Mouse (Mus musculus) heart, embryonic 14.5 days (tissue): ENCODE results near the gene Zfp119b. TPM values are rescaled to one million over a fixed set of nuclear protein-coding genes. Genes with fewer than 3 reads are reported as not detected.

Experiments used
- ATAC-seq: fragments of 200-750 bp; cut with Nextera tagmentation; 2 replicates; pipeline ENCODE4 v1.8.0; 2017; ENCODE audit warnings: low read depth, moderate TSS enrichment; ENCODE audit not compliant: insufficient number of reproducible peaks, insufficient read depth, low FRiP score
- H3K27ac ChIP-seq, 2 experiments: fragments of 200-500 bp in 1 of 2; fragments of 300-500 bp in 1 of 2; sonication (generic) in 1 of 2; replicated peaks in 1 of 2; 2 replicates each; pipeline ENCODE4 v1.5.1; 2012 to 2014; ENCODE audit warnings: low read depth in 2 of 2, low read length in 2 of 2, control low read depth in 1 of 2, mild to moderate bottlenecking in 1 of 2, mixed read lengths in 1 of 2; ENCODE audit not compliant: control insufficient read depth in 1 of 2, insufficient read depth in 1 of 2
- H3K27me3 ChIP-seq: fragments of 300-500 bp; sonication (generic); 2 replicates; pipeline ENCODE4 v1.6.1; 2014; ENCODE audit warnings: mild to moderate bottlenecking, low read length, control low read depth; ENCODE audit not compliant: control insufficient read depth, insufficient read depth
- H3K36me3 ChIP-seq: fragments of 300-500 bp; sonication (generic); 2 replicates; pipeline ENCODE4 v1.6.1; 2014; ENCODE audit warnings: mild to moderate bottlenecking, control low read depth, low read length, mixed read lengths; ENCODE audit not compliant: control insufficient read depth, insufficient read depth
- H3K4me1 ChIP-seq, 2 experiments: fragments of 200-500 bp in 1 of 2; fragments of 300-500 bp in 1 of 2; sonication (generic) in 1 of 2; 2 replicates each; pipeline ENCODE4 v1.6.1; 2012 to 2014; ENCODE audit warnings: low read length in 2 of 2, control low read depth in 1 of 2, mixed read lengths in 1 of 2; ENCODE audit not compliant: control insufficient read depth in 2 of 2, insufficient read depth in 2 of 2
- H3K4me2 ChIP-seq: fragments of 300-500 bp; sonication (generic); 2 replicates; pipeline ENCODE4 v1.6.1; 2014; ENCODE audit warnings: mild to moderate bottlenecking, low read length
- H3K4me3 ChIP-seq, 2 experiments: fragments of 200-500 bp in 1 of 2; fragments of 300-500 bp in 1 of 2; sonication (generic) in 1 of 2; 2 replicates each; pipeline ENCODE4 v1.5.1; 2012 to 2014; ENCODE audit warnings: low read length in 2 of 2, mild to moderate bottlenecking in 2 of 2, control low read depth in 1 of 2, low read depth in 1 of 2, moderate library complexity in 1 of 2; ENCODE audit not compliant: control insufficient read depth in 1 of 2, insufficient read depth in 1 of 2
- H3K9ac ChIP-seq: fragments of 300-500 bp; sonication (generic); 2 replicates; pipeline ENCODE4 v1.6.1; 2014; ENCODE audit warnings: mild to moderate bottlenecking, low read length
- H3K9me3 ChIP-seq: fragments of 300-500 bp; sonication (generic); 2 replicates; pipeline ENCODE4 v1.6.1; 2016; ENCODE audit warnings: low read length, control low read depth; ENCODE audit not compliant: control insufficient read depth
- WGBS: fragments of 180-500 bp; shearing (Covaris S2); extraction: QIAGEN DNeasy Blood & Tissue Kit; methylation state at CpG from one replicate; pipeline ENCODE4 v1.1.7; 2014; 5-methylcytosine and 5-hydroxymethylcytosine counted together
- polyA plus RNA-seq: library from polyadenylated mRNA; unstranded; fragments of >200 nt; fragmentation: Nextera tagmentation; extraction: Ambion mirVana; gene quantifications from 2 replicates; pipeline ENCODE4 v1.2.1, GENCODE M21; 2014

The Zfp119b gene
- polyA plus RNA-seq, 1 experiment from 2014 or later = 5.1 TPM

DNA sequence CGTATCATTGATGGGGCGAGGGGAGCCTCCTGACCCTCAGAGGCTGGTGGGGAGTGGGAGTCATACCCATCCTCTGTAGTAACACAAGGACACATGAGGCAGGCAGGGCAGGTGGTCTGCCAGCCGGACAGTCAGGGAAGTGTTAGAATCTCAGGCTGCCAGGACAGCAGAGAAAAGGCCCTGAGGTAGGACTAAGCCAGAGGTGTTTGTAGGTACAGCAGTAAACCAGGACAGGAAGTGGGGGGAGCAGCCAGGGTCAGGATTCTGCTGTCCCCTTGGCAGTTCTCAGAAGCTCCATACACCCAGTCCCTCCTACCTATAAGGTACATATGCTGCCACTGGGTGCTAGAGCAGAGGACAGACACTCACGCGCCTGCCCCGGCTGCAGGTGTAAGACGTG, 12.3 kb upstream of the Zfp119b start:
- no peak overlapping the region for H3K4me2 ChIP-seq
- peaks cover 48% of the 10 kb centered on the region for H3K36me3 ChIP-seq
- H3K4me3 ChIP-seq = no peak overlapping the region
- no peaks in the 10 kb centered on the region; the same call in 1 of the 2 replicates for H3K27me3 ChIP-seq
- H3K4me1 ChIP-seq = peaks cover 12 to 13% of the 10 kb centered on the region in 2 experiments
- no peak overlapping the region for H3K27ac ChIP-seq
- ATAC-seq = no peak
- 93% methylated on average over 7 of the region's 7 CpGs for WGBS
- no peaks in the 10 kb centered on the region for H3K9me3 ChIP-seq
- no peak overlapping the region for H3K9ac ChIP-seq

- H3K9ac ChIP-seq = no peak overlapping the region
- H3K27me3 ChIP-seq = no peaks in the 10 kb centered on the region; the same call in 1 of the 2 replicates
- H3K4me3 ChIP-seq = no peak overlapping the region
- no peak overlapping the region for H3K4me2 ChIP-seq
- ATAC-seq = no peak
- peaks cover 18% of the 10 kb centered on the region in 2 experiments for H3K4me1 ChIP-seq
- H3K9me3 ChIP-seq = no peaks in the 10 kb centered on the region
- peaks cover 39% of the 10 kb centered on the region for H3K36me3 ChIP-seq
- no peak overlapping the region for H3K27ac ChIP-seq
Measured at GRCm38 (mm10) chr17:55960791-55961190, 11.5 kb upstream of the Zfp119b start.

- peak overlapping the region; percentile 78 for H3K9ac ChIP-seq
Measured at GRCm38 (mm10) chr17:55959946-55960740, 10.8 kb upstream of the Zfp119b start.

GRCm38 (mm10) chr17:55958918-55959728, 9.8 kb upstream of the Zfp119b start, which contains the start of gene Yju2:
Yju2 (plus strand) TSS chr17:55959099.
- Histone ChIP-seq H3K4me1 (peaks cover 18% of the 10 kb centered on the region in 2 experiments), H3K27ac (peak within 1 kb of the TSS; percentile 98 to 100), H3K27me3 (peaks cover 15% of the 10 kb centered on the region), H3K4me2 (peak within 1 kb of the TSS; percentile 75), H3K4me3 (peak within 1 kb of the TSS; percentile 61 to 95), H3K9me3 (no peaks in the 10 kb centered on the region), H3K9ac (peak within 1 kb of the TSS; percentile 78), H3K36me3 (peaks cover 26% of the 10 kb centered on the region)
- WGBS = under 1% methylated on average over 46 of the region's 46 CpGs
- peak; percentile 92 for ATAC-seq

More at GRCm38 (mm10) chr17:55959946-55960740, 10.8 kb upstream of the Zfp119b start:
- Histone ChIP-seq H3K27ac (peak overlapping the region; percentile 68 to 98; a peak in 2 of 4 replicates), H3K27me3 (peaks cover 6% of the 10 kb centered on the region), H3K36me3 (peaks cover 36% of the 10 kb centered on the region), H3K9me3 (no peaks in the 10 kb centered on the region), H3K4me3 (peak overlapping the region; percentile 61 to 95), H3K4me1 (peaks cover 18% of the 10 kb centered on the region in 2 experiments), H3K4me2 (peak overlapping the region; percentile 75)
- WGBS = 68% methylated on average over 10 of the region's 10 CpGs
- no peak for ATAC-seq

- Histone ChIP-seq H3K36me3 (peaks cover 24% of the 10 kb centered on the region), H3K4me1 (peaks cover 18% of the 10 kb centered on the region in 2 experiments), H3K27ac (peak overlapping the region; percentile 98 to 100), H3K27me3 (peaks cover 17% of the 10 kb centered on the region), H3K4me2 (peak overlapping the region; percentile 75), H3K9me3 (no peaks in the 10 kb centered on the region), H3K4me3 (peak overlapping the region; percentile 61 to 95), H3K9ac (peak overlapping the region; percentile 78)
- 27% methylated on average over 2 of the region's 2 CpGs for WGBS
- no peak for ATAC-seq
Measured at GRCm38 (mm10) chr17:55958584-55958886, 9.2 kb upstream of the Zfp119b start.

GRCm38 (mm10) chr17:55957726-55958583, 8.7 kb upstream of the Zfp119b start:
- peak overlapping the region; percentile 75 for H3K4me2 ChIP-seq
- H3K27ac ChIP-seq = peak overlapping the region in 1 of 2 experiments; percentile 98; a peak in 1 of 4 replicates
- no peak for ATAC-seq
- 76% methylated on average over 13 of the region's 13 CpGs for WGBS
- peaks cover 17% of the 10 kb centered on the region for H3K27me3 ChIP-seq
- peaks cover 21% of the 10 kb centered on the region for H3K36me3 ChIP-seq
- peaks cover 15 to 18% of the 10 kb centered on the region in 2 experiments for H3K4me1 ChIP-seq
- no peaks in the 10 kb centered on the region for H3K9me3 ChIP-seq
- H3K9ac ChIP-seq = peak overlapping the region; percentile 78; the same call in 1 of the 2 replicates
- peak overlapping the region; percentile 61 to 95 for H3K4me3 ChIP-seq

- no peak for ATAC-seq
- H3K4me3 ChIP-seq = no peak overlapping the region
- 18% methylated on average over 9 of the region's 9 CpGs for WGBS
- no peak overlapping the region; the same call in 1 of the 2 replicates for H3K4me2 ChIP-seq
- H3K27ac ChIP-seq = no peak overlapping the region
- H3K27me3 ChIP-seq = peaks cover 17% of the 10 kb centered on the region
- no peaks in the 10 kb centered on the region for H3K9me3 ChIP-seq
- H3K4me1 ChIP-seq = peaks cover 15 to 18% of the 10 kb centered on the region in 2 experiments
- H3K9ac ChIP-seq = no peak overlapping the region
- peaks cover 16% of the 10 kb centered on the region for H3K36me3 ChIP-seq
Measured at GRCm38 (mm10) chr17:55957168-55957567, 7.9 kb upstream of the Zfp119b start.
